Mouse (Mus musculus): ENCODE measurements at regions not wholly inside any gene's neighbourhood (a gene's known extent, or its start where the extent isn't known, plus 50 kb on each side); places are given as distances from the start of the nearest gene placed in this dataset.

GRCm38 (mm10) chr17:88171606-88172005 is 106.5 kb upstream of the Fbxo11 start:
- TF ChIP-seq POLR2A (IDR thresholded peaks at IDR 0.05; ENCODE audit: low read depth, low read length) (no peak), CTCF (IDR thresholded peaks at IDR 0.05; ENCODE audit: extremely low read depth, insufficient read depth, insufficient read length, insufficient replicate concordance) (no peak)
